In genomic region chrX:95164140-95164539, GRCm38 (mm10) we compare ENCODE assay signal across 8 mouse cellular contexts. TPM values are rescaled to one million over a fixed set of nuclear protein-coding genes. Genes with fewer than 3 reads are reported as not detected.
DNase-seq lines count a peak whose midpoint lies in the region; ATAC-seq and TF ChIP-seq lines count a peak whose summit lies in the region.

No protein-coding gene starts in this region.

- H3K4me3 ChIP-seq in liver, adult 2 months (ENCODE audit: insufficient read depth, low read depth, low read length) = no peak overlapping the region; the same call in 1 of the 2 replicates
- H3K4me3 ChIP-seq in liver, embryonic 12.5 days = no peak overlapping the region
- no peak overlapping the region for H3K4me3 ChIP-seq in intestine, embryonic 16.5 days (ENCODE audit: low read length)
- H3K4me3 ChIP-seq in neural tube, embryonic 15.5 days (replicated peaks) = peak overlapping the region; percentile 48

- no peak overlapping the region for H3K27ac ChIP-seq in liver, adult 2 months (replicated peaks; ENCODE audit: insufficient read depth, low read depth, low read length)
- H3K27ac ChIP-seq in liver, embryonic 12.5 days = no peak overlapping the region
- peak overlapping the region; percentile 33; the same call in 1 of the 2 replicates for H3K27ac ChIP-seq in intestine, embryonic 16.5 days (ENCODE audit: low read length)
- no peak overlapping the region for H3K27ac ChIP-seq in neural tube, embryonic 15.5 days (replicated peaks)

- ATAC-seq in liver, embryonic 12.5 days = no peak
- ATAC-seq in intestine, embryonic 16.5 days = no peak
- ATAC-seq in neural tube, embryonic 15.5 days (ENCODE audit: low FRiP score) = no peak

- no peaks in the 10 kb centered on the region for H3K36me3 ChIP-seq in liver, adult 2 months (ENCODE audit: control insufficient read depth, insufficient read depth, low read length)
- H3K36me3 ChIP-seq in liver, embryonic 12.5 days = no peaks in the 10 kb centered on the region
- H3K36me3 ChIP-seq in intestine, embryonic 16.5 days (ENCODE audit: control insufficient read depth, insufficient read depth, low read length) = no peaks in the 10 kb centered on the region
- no peaks in the 10 kb centered on the region for H3K36me3 ChIP-seq in neural tube, embryonic 15.5 days

- H3K9ac ChIP-seq in liver, adult 2 months (ENCODE audit: low read depth, low read length) = no peak overlapping the region
- no peak overlapping the region for H3K9ac ChIP-seq in liver, embryonic 12.5 days
- H3K9ac ChIP-seq in intestine, embryonic 16.5 days (ENCODE audit: low read depth, low read length) = no peak overlapping the region
- H3K9ac ChIP-seq in neural tube, embryonic 15.5 days (replicated peaks) = no peak overlapping the region

- H3K4me1 ChIP-seq in liver, adult 2 months (ENCODE audit: control insufficient read depth, insufficient read depth, low read length) = peaks cover 2% of the 10 kb centered on the region; the same call in 1 of the 2 replicates
- no peaks in the 10 kb centered on the region; the same call in 1 of the 2 replicates for H3K4me1 ChIP-seq in liver, embryonic 12.5 days
- no peaks in the 10 kb centered on the region for H3K4me1 ChIP-seq in intestine, embryonic 16.5 days (ENCODE audit: control insufficient read depth, insufficient read depth, low read length)
- peaks cover 4% of the 10 kb centered on the region; the same call in 1 of the 2 replicates for H3K4me1 ChIP-seq in neural tube, embryonic 15.5 days

- no peaks in the 10 kb centered on the region for H3K9me3 ChIP-seq in liver, embryonic 12.5 days (replicated peaks)
- no peaks in the 10 kb centered on the region for H3K9me3 ChIP-seq in intestine, embryonic 16.5 days (ENCODE audit: control insufficient read depth, low read length)
- H3K9me3 ChIP-seq in neural tube, embryonic 15.5 days (replicated peaks) = no peaks in the 10 kb centered on the region

- no peaks in the 10 kb centered on the region for H3K27me3 ChIP-seq in liver, adult 2 months (ENCODE audit: control insufficient read depth, insufficient read depth, low read length)
- no peaks in the 10 kb centered on the region for H3K27me3 ChIP-seq in liver, embryonic 12.5 days (replicated peaks)
- no peaks in the 10 kb centered on the region for H3K27me3 ChIP-seq in intestine, embryonic 16.5 days (replicated peaks; ENCODE audit: control insufficient read depth, insufficient read depth, low read length)
- no peaks in the 10 kb centered on the region for H3K27me3 ChIP-seq in neural tube, embryonic 15.5 days (replicated peaks)

- H3K79me2 ChIP-seq in liver, adult 2 months (ENCODE audit: control insufficient read depth, insufficient read depth, low read length) = no peaks in the 10 kb centered on the region

- H3K4me2 ChIP-seq in liver, embryonic 12.5 days = no peak overlapping the region
- H3K4me2 ChIP-seq in intestine, embryonic 16.5 days (ENCODE audit: low read depth, low read length) = peak overlapping the region; percentile 30; the same call in 1 of the 2 replicates
- peak overlapping the region; percentile 62 for H3K4me2 ChIP-seq in neural tube, embryonic 15.5 days

- whole genome bisulfite sequencing in liver, adult 2 months = 15% methylated on average over 6 of the region's 6 CpGs
- WGBS in liver, embryonic 12.5 days (ENCODE audit: insufficient replicate concordance) = 63% methylated on average over 6 of the region's 6 CpGs
- WGBS in intestine, embryonic 16.5 days = 61% methylated on average over 6 of the region's 6 CpGs
- 61% methylated on average over 6 of the region's 6 CpGs for WGBS in neural tube, embryonic 15.5 days

- no peak for TF ChIP-seq CTCF in liver, adult 2 months (IDR thresholded peaks at IDR 0.05; ENCODE audit: low read depth, low read length)

- peak; percentile 55 for DNase-seq in liver, adult 2 months (ENCODE audit: extremely low read depth, low read depth, low spot score)
- peak; percentile 52 for DNase-seq in cerebellum, adult 9-11 months
- DNase-seq in heart, adult 18-20 months = no peak
- no peak for DNase-seq in thymus, postnatal 36 days
- no peak for DNase-seq in lung, postnatal 25 days (ENCODE audit: low spot score)

- no peak for TF ChIP-seq POLR2A in liver, adult 2 months (IDR thresholded peaks at IDR 0.05; ENCODE audit: extremely low read depth, insufficient read depth, low read length)

RNA-seq across cellular contexts. Expression of gene Arhgef9, which starts 32.5 kb away (rescaled TPM):
- total RNA-seq in liver, adult 2 months (2014; rRNA removed) = 1.3 and 4.3 TPM in 2 replicates
- 1.3 and 1.7 TPM in 2 replicates for polyA plus RNA-seq in liver, adult 2 months (2012; rRNA removed)
- polyA plus RNA-seq in liver, embryonic 12.5 days (2016; fragmentation: Nextera tagmentation; extraction: Ambion mirVana) = 1.7 and 2.2 TPM in 2 replicates
- 7.4 and 8.3 TPM in 2 replicates for polyA plus RNA-seq in intestine, embryonic 16.5 days (2015; fragmentation: Nextera tagmentation; extraction: Ambion mirVana)
- polyA plus RNA-seq in neural tube, embryonic 15.5 days (2015; fragmentation: Nextera tagmentation; extraction: Ambion mirVana) = 38.2 and 45.7 TPM in 2 replicates
- total RNA-seq in heart, adult 18-20 months (2021) = 10 to 100 TPM; 15.5 to 15.8 TPM

Comparison
In these comparisons a context has a peak if more than half of its experiments do, and no peak if none do; other contexts are left out.
1. DNase-seq: peak in liver, adult 2 months (single experiment) and cerebellum, adult 9-11 months (single experiment); none in heart, adult 18-20 months (0 of 2), thymus, postnatal 36 days (0 of 2) and lung, postnatal 25 days (single experiment).